Mouse (Mus musculus): ENCODE measurements around the gene Fcrl5. TPM values are rescaled to one million over a fixed set of nuclear protein-coding genes. Genes with fewer than 3 reads are reported as not detected.

Fcrl5 gene
- polyA plus RNA-seq, 1 experiment from 2014 or later = not detected

GRCm38 (mm10) chr3:87409196-87409935, 26.2 kb upstream of the Fcrl5 start:
- no peak overlapping the region for H3K9ac ChIP-seq (ENCODE audit: low read depth, low read length)
- H3K36me3 ChIP-seq (ENCODE audit: insufficient read depth, low read length) = no peaks in the 10 kb centered on the region
- no peaks in the 10 kb centered on the region for H3K9me3 ChIP-seq (replicated peaks; ENCODE audit: low read length)
- no peaks in the 10 kb centered on the region for H3K4me1 ChIP-seq (replicated peaks; ENCODE audit: insufficient read depth, low read length)
- H3K27me3 ChIP-seq (ENCODE audit: insufficient read depth, low read length) = no peaks in the 10 kb centered on the region
- DNase-seq (ENCODE audit: low spot score) = no peak
- no peak overlapping the region for H3K4me2 ChIP-seq (ENCODE audit: low read length)
- no peak for TF ChIP-seq CTCF (IDR thresholded peaks at IDR 0.05; ENCODE audit: low read depth)
- H3K27ac ChIP-seq = no peak overlapping the region
- 82% methylated on average over 4 of the region's 4 CpGs for WGBS
- H3K4me3 ChIP-seq (replicated peaks; ENCODE audit: low read depth, low read length) = no peak overlapping the region
- ATAC-seq (replicated peaks; ENCODE audit: low FRiP score, low read depth) = no peak

DNA sequence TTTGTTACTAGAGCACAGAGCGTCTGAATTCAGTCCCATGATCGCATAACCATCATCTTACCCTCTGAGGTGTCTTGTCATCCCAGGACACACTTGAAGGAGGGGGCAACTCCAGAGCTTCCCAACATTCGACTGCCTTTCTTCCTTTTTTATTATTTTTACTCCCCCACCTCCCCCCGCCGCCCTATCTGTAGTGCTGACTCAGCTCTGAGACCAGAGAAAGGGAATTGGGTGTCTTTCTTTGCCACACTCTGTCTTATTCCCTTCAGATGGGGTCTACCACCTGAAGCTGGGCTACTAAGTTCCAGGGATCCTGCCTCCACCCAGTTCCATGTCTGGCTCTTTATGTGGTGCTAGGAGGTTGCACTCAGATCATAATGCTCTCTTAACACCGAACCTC, 25.0 kb upstream of the Fcrl5 start:
- Histone ChIP-seq H3K4me3 (replicated peaks; ENCODE audit: low read depth, low read length) (no peak overlapping the region), H3K4me1 (replicated peaks; ENCODE audit: insufficient read depth, low read length) (no peaks in the 10 kb centered on the region), H3K9me3 (replicated peaks; ENCODE audit: low read length) (no peaks in the 10 kb centered on the region), H3K9ac (ENCODE audit: low read depth, low read length) (no peak overlapping the region), H3K36me3 (ENCODE audit: insufficient read depth, low read length) (no peaks in the 10 kb centered on the region), H3K27me3 (ENCODE audit: insufficient read depth, low read length) (no peaks in the 10 kb centered on the region), H3K27ac (no peak overlapping the region), H3K4me2 (ENCODE audit: low read length) (no peak overlapping the region)
- WGBS = 66% methylated on average over 6 of the region's 6 CpGs
- TF ChIP-seq CTCF (IDR thresholded peaks at IDR 0.05; ENCODE audit: low read depth) = no peak
- DNase-seq (ENCODE audit: low spot score) (no peak), ATAC-seq (replicated peaks; ENCODE audit: low FRiP score, low read depth) (no peak)

- DNase-seq (ENCODE audit: low spot score) (peak; percentile 61), ATAC-seq (replicated peaks; ENCODE audit: low FRiP score, low read depth) (peak; percentile 73; the same call in 1 of the 2 replicates)
- Histone ChIP-seq H3K9me3 (replicated peaks; ENCODE audit: low read length) (no peaks in the 10 kb centered on the region), H3K36me3 (ENCODE audit: insufficient read depth, low read length) (no peaks in the 10 kb centered on the region), H3K27me3 (ENCODE audit: insufficient read depth, low read length) (no peaks in the 10 kb centered on the region), H3K9ac (ENCODE audit: low read depth, low read length) (no peak overlapping the region), H3K4me2 (ENCODE audit: low read length) (no peak overlapping the region), H3K4me3 (replicated peaks; ENCODE audit: low read depth, low read length) (no peak overlapping the region), H3K4me1 (replicated peaks; ENCODE audit: insufficient read depth, low read length) (no peaks in the 10 kb centered on the region), H3K27ac (no peak overlapping the region)
- TF ChIP-seq CTCF (IDR thresholded peaks at IDR 0.05; ENCODE audit: low read depth) = peak; percentile 83
- 15% methylated on average over 12 of the region's 12 CpGs for WGBS
Observed at GRCm38 (mm10) chr3:87411150-87411549, 24.4 kb upstream of the Fcrl5 start.

- TF ChIP-seq CTCF (IDR thresholded peaks at IDR 0.05; ENCODE audit: low read depth) = 0 out of 2 replicates have a peak, but pooled peaks have one; percentile 17
- Histone ChIP-seq H3K27me3 (ENCODE audit: insufficient read depth, low read length) (no peaks in the 10 kb centered on the region), H3K4me1 (replicated peaks; ENCODE audit: insufficient read depth, low read length) (no peaks in the 10 kb centered on the region), H3K9me3 (replicated peaks; ENCODE audit: low read length) (no peaks in the 10 kb centered on the region), H3K36me3 (ENCODE audit: insufficient read depth, low read length) (no peaks in the 10 kb centered on the region), H3K4me2 (ENCODE audit: low read length) (no peak overlapping the region), H3K27ac (no peak overlapping the region), H3K4me3 (replicated peaks; ENCODE audit: low read depth, low read length) (no peak overlapping the region), H3K9ac (ENCODE audit: low read depth, low read length) (no peak overlapping the region)
- DNase-seq (ENCODE audit: low spot score) (no peak), ATAC-seq (replicated peaks; ENCODE audit: low FRiP score, low read depth) (no peak)
- WGBS = 74% methylated on average over 1 of the region's 1 CpGs
Observed at GRCm38 (mm10) chr3:87420645-87421044, 14.9 kb upstream of the Fcrl5 start.

GRCm38 (mm10) chr3:87422386-87422910, 13.1 kb upstream of the Fcrl5 start:
- H3K27me3 ChIP-seq (ENCODE audit: insufficient read depth, low read length) = no peaks in the 10 kb centered on the region
- TF ChIP-seq CTCF (IDR thresholded peaks at IDR 0.05; ENCODE audit: low read depth) = peak; percentile 29; the same call in 1 of the 2 replicates
- no peak for ATAC-seq (replicated peaks; ENCODE audit: low FRiP score, low read depth)

GRCm38 (mm10) chr3:87440586-87440985, 5.0 kb downstream of the Fcrl5 start:
- no peak overlapping the region for H3K4me2 ChIP-seq (ENCODE audit: low read length)
- 59% methylated on average over 1 of the region's 1 CpGs for WGBS
- no peak overlapping the region for H3K4me3 ChIP-seq (replicated peaks; ENCODE audit: low read depth, low read length)
- TF ChIP-seq CTCF (IDR thresholded peaks at IDR 0.05; ENCODE audit: low read depth) = no peak
- no peak overlapping the region for H3K9ac ChIP-seq (ENCODE audit: low read depth, low read length)
- ATAC-seq (replicated peaks; ENCODE audit: low FRiP score, low read depth) (no peak), DNase-seq (ENCODE audit: low spot score) (no peak)
- H3K9me3 ChIP-seq (replicated peaks; ENCODE audit: low read length) = no peaks in the 10 kb centered on the region
- H3K27me3 ChIP-seq (ENCODE audit: insufficient read depth, low read length) = no peaks in the 10 kb centered on the region
- no peaks in the 10 kb centered on the region for H3K4me1 ChIP-seq (replicated peaks; ENCODE audit: insufficient read depth, low read length)
- H3K36me3 ChIP-seq (ENCODE audit: insufficient read depth, low read length) = no peaks in the 10 kb centered on the region
- H3K27ac ChIP-seq = no peak overlapping the region

More at GRCm38 (mm10) chr3:87422386-87422910, 13.1 kb upstream of the Fcrl5 start:
- Histone ChIP-seq H3K4me2 (ENCODE audit: low read length) (no peak overlapping the region), H3K4me1 (replicated peaks; ENCODE audit: insufficient read depth, low read length) (no peaks in the 10 kb centered on the region), H3K4me3 (replicated peaks; ENCODE audit: low read depth, low read length) (no peak overlapping the region), H3K9ac (ENCODE audit: low read depth, low read length) (no peak overlapping the region), H3K27ac (no peak overlapping the region), H3K9me3 (replicated peaks; ENCODE audit: low read length) (no peaks in the 10 kb centered on the region), H3K36me3 (ENCODE audit: insufficient read depth, low read length) (no peaks in the 10 kb centered on the region)
- DNase-seq (ENCODE audit: low spot score) = no peak
- 65% methylated on average over 4 of the region's 4 CpGs for WGBS

All from kidney, postnatal 0 days (tissue).